Mouse (Mus musculus): ENCODE data around the gene Tmem104. TPM values are rescaled to one million over a fixed set of nuclear protein-coding genes. Genes with fewer than 3 reads are reported as not detected.

Gene Tmem104
- polyA plus RNA-seq, 1 experiment from 2014 or later = 13.9 TPM

Small RNAs within 50 kb of the gene (microRNA-seq; reads per million reads assigned to microRNA genes)
- not detected for gene Gm25837 (ENCODE audit: borderline number of aligned reads)

Other genes with a start within 250 kb of the Tmem104 start
- gene Cd300c, start 218.3 kb upstream of the Tmem104 start, polyA plus RNA-seq (2015; fragmentation: Nextera tagmentation; extraction: Ambion mirVana) = not detected in 2 replicates
- 0.28 and 0.34 TPM in 2 replicates for gene Cd300ld, start 197.6 kb upstream of the Tmem104 start, polyA plus RNA-seq (2015; fragmentation: Nextera tagmentation; extraction: Ambion mirVana)
- gene Cd300c2, start 185.6 kb upstream of the Tmem104 start, polyA plus RNA-seq (2015; fragmentation: Nextera tagmentation; extraction: Ambion mirVana) = 3.8 and 5.6 TPM in 2 replicates
- gene Cd300ld2, start 171.3 kb upstream of the Tmem104 start, polyA plus RNA-seq (2015; fragmentation: Nextera tagmentation; extraction: Ambion mirVana) = not detected in 2 replicates
- gene Cd300ld4, start 160.5 kb upstream of the Tmem104 start, polyA plus RNA-seq (2015; fragmentation: Nextera tagmentation; extraction: Ambion mirVana) = not detected in 2 replicates
- gene Cd300ld5, start 149.7 kb upstream of the Tmem104 start, polyA plus RNA-seq (2015; fragmentation: Nextera tagmentation; extraction: Ambion mirVana) = not detected in 2 replicates
- gene Cd300ld3, start 139.1 kb upstream of the Tmem104 start, polyA plus RNA-seq (2015; fragmentation: Nextera tagmentation; extraction: Ambion mirVana) = not detected in 2 replicates
- gene Cd300e, start 125.3 kb upstream of the Tmem104 start, polyA plus RNA-seq (2015; fragmentation: Nextera tagmentation; extraction: Ambion mirVana) = 0.12 and 0.16 TPM in 2 replicates
- gene Rab37, start 96.1 kb upstream of the Tmem104 start, polyA plus RNA-seq (2015; fragmentation: Nextera tagmentation; extraction: Ambion mirVana) = 1.6 and 2.0 TPM in 2 replicates
- gene Cd300lf, start 53.5 kb upstream of the Tmem104 start, polyA plus RNA-seq (2015; fragmentation: Nextera tagmentation; extraction: Ambion mirVana) = 0.96 and 1.0 TPM in 2 replicates
- gene Slc9a3r1, start 24.1 kb upstream of the Tmem104 start, polyA plus RNA-seq (2015; fragmentation: Nextera tagmentation; extraction: Ambion mirVana) = 45.2 and 51.8 TPM in 2 replicates
- 30.9 and 41.6 TPM in 2 replicates for gene Nat9, start 372 bp downstream of the Tmem104 start, polyA plus RNA-seq (2015; fragmentation: Nextera tagmentation; extraction: Ambion mirVana)
- 0.05 TPM in 1 of 2 replicates, not detected in the other for gene Grin2c, start 79.8 kb downstream of the Tmem104 start, polyA plus RNA-seq (2015; fragmentation: Nextera tagmentation; extraction: Ambion mirVana)
- 16.0 and 17.0 TPM in 2 replicates for gene Fdxr, start 89.6 kb downstream of the Tmem104 start, polyA plus RNA-seq (2015; fragmentation: Nextera tagmentation; extraction: Ambion mirVana)
- gene Fads6, start 110.2 kb downstream of the Tmem104 start, polyA plus RNA-seq (2015; fragmentation: Nextera tagmentation; extraction: Ambion mirVana) = 0.60 and 0.66 TPM in 2 replicates
- gene Otop2, start 119.7 kb downstream of the Tmem104 start, polyA plus RNA-seq (2015; fragmentation: Nextera tagmentation; extraction: Ambion mirVana) = 0.21 and 0.32 TPM in 2 replicates
- 0.11 and 0.12 TPM in 2 replicates for gene Ush1g, start 134.6 kb downstream of the Tmem104 start, polyA plus RNA-seq (2015; fragmentation: Nextera tagmentation; extraction: Ambion mirVana)
- 0.24 and 0.35 TPM in 2 replicates for gene Otop3, start 147.2 kb downstream of the Tmem104 start, polyA plus RNA-seq (2015; fragmentation: Nextera tagmentation; extraction: Ambion mirVana)
- gene Hid1, start 180.3 kb downstream of the Tmem104 start, polyA plus RNA-seq (2015; fragmentation: Nextera tagmentation; extraction: Ambion mirVana) = 8.9 and 9.6 TPM in 2 replicates
- 13.7 and 13.8 TPM in 2 replicates for gene Cdr2l, start 194.4 kb downstream of the Tmem104 start, polyA plus RNA-seq (2015; fragmentation: Nextera tagmentation; extraction: Ambion mirVana)
- 167 and 169 TPM in 2 replicates for gene Mrpl58, start 216.3 kb downstream of the Tmem104 start, polyA plus RNA-seq (2015; fragmentation: Nextera tagmentation; extraction: Ambion mirVana)
- 815 and 841 TPM in 2 replicates for gene Atp5h, start 232.5 kb downstream of the Tmem104 start, polyA plus RNA-seq (2015; fragmentation: Nextera tagmentation; extraction: Ambion mirVana)
- gene Kctd2, start 232.6 kb downstream of the Tmem104 start, polyA plus RNA-seq (2015; fragmentation: Nextera tagmentation; extraction: Ambion mirVana) = 18.1 and 18.5 TPM in 2 replicates

Measured in embryonic facial prominence, embryonic 15.5 days (tissue).